Comparison of ENCODE assay signal across 19 mouse cellular contexts in the genomic region with DNA sequence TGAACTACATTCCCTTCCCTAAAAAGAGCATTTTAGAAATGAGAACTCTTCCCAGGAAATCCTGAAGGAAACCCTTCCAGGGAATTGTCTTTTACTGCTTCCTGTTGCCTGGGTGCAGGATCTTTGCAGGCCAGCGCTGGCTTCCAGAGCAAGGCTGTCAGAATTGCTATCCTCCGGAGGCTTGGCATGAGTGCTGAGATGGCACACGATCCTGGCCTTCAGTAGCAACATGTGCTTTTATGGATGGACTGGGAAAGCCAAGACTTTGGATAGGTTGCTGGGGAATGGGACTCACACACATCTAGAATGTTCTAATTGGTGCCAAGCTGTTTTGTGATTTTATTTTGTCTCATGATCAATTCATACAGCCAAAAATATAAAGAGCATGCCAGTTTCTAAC.
DNase-seq lines count a peak whose midpoint lies in the region; ATAC-seq lines count a peak whose summit lies in the region.
"Had no signal": no experiment of that assay in that cellular context is flagged by ENCODE, and none has a peak within 500 bp of the region (broad histone marks: within the 10 kb centered on the region; RNA-seq: fewer than 3 reads in every experiment).

No protein-coding gene starts in this region.

- no peaks in the 10 kb centered on the region for H3K27me3 ChIP-seq in kidney, embryonic 14.5 days (ENCODE audit: control insufficient read depth, insufficient read depth, low read length)
- H3K27me3 ChIP-seq: hindbrain, embryonic 15.5 days; liver, embryonic 15.5 days; neural tube, embryonic 13.5 days had no signal

- H3K36me3 ChIP-seq in kidney, embryonic 14.5 days (ENCODE audit: control insufficient read depth, insufficient read depth, low read length), result no peaks in the 10 kb centered on the region
- H3K36me3 ChIP-seq: embryonic facial prominence, embryonic 10.5 days; hindbrain, embryonic 15.5 days; kidney, embryonic 15.5 days; limb, embryonic 12.5 days; liver, embryonic 15.5 days; neural tube, embryonic 13.5 days had no signal

- H3K4me3 ChIP-seq in kidney, embryonic 14.5 days (ENCODE audit: low read length), result no peak overlapping the region
- H3K4me3 ChIP-seq: embryonic facial prominence, embryonic 10.5 days; hindbrain, embryonic 15.5 days; kidney, embryonic 15.5 days; limb, embryonic 12.5 days; liver, embryonic 15.5 days; neural tube, embryonic 13.5 days had no signal

- no peak overlapping the region for H3K9ac ChIP-seq in kidney, embryonic 14.5 days (ENCODE audit: low read depth, low read length)
- H3K9ac ChIP-seq: hindbrain, embryonic 15.5 days; kidney, embryonic 15.5 days; limb, embryonic 12.5 days; liver, embryonic 15.5 days; neural tube, embryonic 13.5 days had no signal

- no peak overlapping the region for H3K4me2 ChIP-seq in kidney, embryonic 14.5 days (replicated peaks; ENCODE audit: low read depth, low read length)
- H3K4me2 ChIP-seq: hindbrain, embryonic 15.5 days; kidney, embryonic 15.5 days; limb, embryonic 12.5 days; liver, embryonic 15.5 days; neural tube, embryonic 13.5 days had no signal

- H3K27ac ChIP-seq in kidney, embryonic 14.5 days (ENCODE audit: low read depth, low read length), result no peak overlapping the region
- H3K27ac ChIP-seq: embryonic facial prominence, embryonic 10.5 days; hindbrain, embryonic 15.5 days; kidney, embryonic 15.5 days; limb, embryonic 12.5 days; liver, embryonic 15.5 days; neural tube, embryonic 13.5 days had no signal

- intact Hi-C loops in heart, postnatal 25 days (cut with DNase I), result loop anchor here (5.0 to 10.0 kb wide), 2 partner anchors 78 to 236 kb away; partner anchors contain the start of gene Mamld1

- H3K9me3 ChIP-seq in kidney, embryonic 14.5 days (ENCODE audit: control insufficient read depth, low read length), result no peaks in the 10 kb centered on the region
- H3K9me3 ChIP-seq: embryonic facial prominence, embryonic 10.5 days; hindbrain, embryonic 15.5 days; kidney, embryonic 15.5 days; limb, embryonic 12.5 days; liver, embryonic 15.5 days; neural tube, embryonic 13.5 days had no signal

- peak; percentile 6 for DNase-seq in heart, adult 8-10 months (ENCODE audit: low spot score)
- no peak for DNase-seq in heart, postnatal 25 days (ENCODE audit: low spot score)
- DNase-seq in layer of hippocampus, postnatal 14 days (ENCODE audit: low spot score in 2 of 2), result peak; percentile 2 to 40
- DNase-seq in layer of hippocampus, adult 9-11 months, result no peak
- peak; percentile 19 to 39 for DNase-seq in cerebellum, postnatal 10 days
- no peak for DNase-seq in adrenal gland, adult 2 months
- DNase-seq: adrenal gland, postnatal 10 days; B cell, adult 2 months; layer of hippocampus, postnatal 36 days; retina, postnatal 1 day; thymus, adult 18-20 months had no signal

- no peaks in the 10 kb centered on the region for H3K4me1 ChIP-seq in kidney, embryonic 14.5 days (ENCODE audit: control insufficient read depth, insufficient read depth, low read length)
- H3K4me1 ChIP-seq: embryonic facial prominence, embryonic 10.5 days; hindbrain, embryonic 15.5 days; kidney, embryonic 15.5 days; limb, embryonic 12.5 days; liver, embryonic 15.5 days; neural tube, embryonic 13.5 days had no signal

- WGBS in kidney, embryonic 14.5 days, result 77% methylated on average over 3 of the region's 3 CpGs

- peak; percentile 70 for ATAC-seq in cerebellum, adult (ENCODE audit: insufficient number of reproducible peaks, low FRiP score, low TSS enrichment)
- no peak for ATAC-seq in kidney, embryonic 14.5 days (ENCODE audit: low FRiP score, low TSS enrichment)

Comparison
In these comparisons a context has a peak if more than half of its experiments do, and no peak if none do; other contexts are left out.
1. DNase-seq: peak in heart, adult 8-10 months (single experiment), layer of hippocampus, postnatal 14 days (2 of 2) and cerebellum, postnatal 10 days (2 of 2); none in heart, postnatal 25 days (single experiment), layer of hippocampus, adult 9-11 months (single experiment) and adrenal gland, adult 2 months (single experiment).